ENCODE assay signal across 19 mouse cellular contexts in genomic region chr12:99699379-99700023, GRCm38 (mm10).
"Had no signal": no experiment of that assay in that cellular context is flagged by ENCODE, and none has a peak within 500 bp of the region (broad histone marks: within the 10 kb centered on the region; RNA-seq: fewer than 3 reads in every experiment).

No protein-coding gene starts in this region.

- H3K9ac ChIP-seq: limb, embryonic 15.5 days; liver, embryonic 13.5 days; liver, postnatal 0 days; lung, embryonic 15.5 days; neural tube, embryonic 12.5 days; stomach, embryonic 15.5 days had no signal

- H3K4me3 ChIP-seq: layer of hippocampus, adult 2 months; limb, embryonic 15.5 days; liver, embryonic 13.5 days; lung, embryonic 15.5 days; midbrain, embryonic 10.5 days; myocyte; neural tube, embryonic 12.5 days; stomach, embryonic 15.5 days had no signal

- H3K4me2 ChIP-seq: limb, embryonic 15.5 days; liver, embryonic 13.5 days; lung, embryonic 15.5 days; neural tube, embryonic 12.5 days; stomach, embryonic 15.5 days had no signal

- H3K27ac ChIP-seq: kidney, postnatal 0 days; layer of hippocampus, adult 2 months; limb, embryonic 15.5 days; liver, embryonic 13.5 days; lung, embryonic 15.5 days; midbrain, embryonic 10.5 days; neural tube, embryonic 12.5 days; stomach, embryonic 15.5 days had no signal

- H3K4me1 ChIP-seq: liver, embryonic 13.5 days; lung, embryonic 15.5 days; midbrain, embryonic 10.5 days; neural tube, embryonic 12.5 days; stomach, embryonic 15.5 days had no signal

- DNase-seq: kidney, adult 11 months; kidney, adult 9 months; kidney, postnatal 4 days; liver, embryonic 13.5 days; liver, postnatal 0 days; lung, postnatal 14 days; midbrain, embryonic 14.5 days; retina, postnatal 1 day; right cerebral cortex, postnatal 4 days; thymus, adult 2 months; thymus, postnatal 25 days had no signal

- ATAC-seq: liver, postnatal 0 days had no signal

- H3K9me3 ChIP-seq: limb, embryonic 15.5 days; liver, embryonic 13.5 days; lung, embryonic 15.5 days; midbrain, embryonic 10.5 days; neural tube, embryonic 12.5 days; stomach, embryonic 15.5 days had no signal

- H3K27me3 ChIP-seq: limb, embryonic 15.5 days; liver, embryonic 13.5 days; lung, embryonic 15.5 days; neural tube, embryonic 12.5 days; stomach, embryonic 15.5 days had no signal

- H3K36me3 ChIP-seq: limb, embryonic 15.5 days; liver, embryonic 13.5 days; lung, embryonic 15.5 days; midbrain, embryonic 10.5 days; neural tube, embryonic 12.5 days; stomach, embryonic 15.5 days had no signal
